Mouse (Mus musculus) heart, embryonic 13.5 days (tissue): ENCODE results near the gene A930004D18Rik. TPM values are rescaled to one million over a fixed set of nuclear protein-coding genes. Genes with fewer than 3 reads are reported as not detected.
"Not testable (repeated sequence)": the region's sequence is repeated elsewhere in the genome, so short reads cannot be mapped to it uniquely, and the experiment has no call there.

Source experiments
- ATAC-seq: fragments of 200-750 bp; cut with Nextera tagmentation; 2 replicates; pipeline ENCODE4 v1.8.0; 2017; ENCODE audit warnings: moderate TSS enrichment; ENCODE audit not compliant: insufficient number of reproducible peaks, low FRiP score, low TSS enrichment; ENCODE audit errors: extremely low read depth
- H3K27ac ChIP-seq: fragments of 300-500 bp; sonication (generic); replicated peaks from 2 replicates; pipeline ENCODE4 v1.5.1; 2015; ENCODE audit warnings: moderate library complexity, mild to moderate bottlenecking, inconsistent platforms
- H3K27me3 ChIP-seq: fragments of 300-500 bp; sonication (generic); replicated peaks from 2 replicates; pipeline ENCODE4 v1.6.1; 2015; ENCODE audit warnings: mild to moderate bottlenecking, inconsistent platforms
- H3K36me3 ChIP-seq: fragments of 300-500 bp; sonication (generic); 2 replicates; pipeline ENCODE4 v1.6.1; 2015; ENCODE audit warnings: mild to moderate bottlenecking, inconsistent platforms
- H3K4me1 ChIP-seq: fragments of 300-500 bp; sonication (generic); 2 replicates; pipeline ENCODE4 v1.6.1; 2015; ENCODE audit warnings: inconsistent platforms
- H3K4me2 ChIP-seq: fragments of 300-500 bp; sonication (generic); 2 replicates; pipeline ENCODE4 v1.6.1; 2015; ENCODE audit warnings: inconsistent platforms, mild to moderate bottlenecking, moderate library complexity
- H3K4me3 ChIP-seq: fragments of 300-500 bp; sonication (generic); 2 replicates; pipeline ENCODE4 v1.5.1; 2015; ENCODE audit warnings: moderate library complexity, mild to moderate bottlenecking, inconsistent platforms
- H3K9ac ChIP-seq: fragments of 300-500 bp; sonication (generic); 2 replicates; pipeline ENCODE4 v1.6.1; 2015; ENCODE audit warnings: inconsistent platforms, mild to moderate bottlenecking, moderate library complexity
- H3K9me3 ChIP-seq: fragments of 300-500 bp; sonication (generic); 2 replicates; pipeline ENCODE4 v1.6.1; 2016; ENCODE audit warnings: inconsistent platforms
- WGBS: fragments of 180-500 bp; shearing (Covaris S2); methylation state at CpG from one replicate; pipeline ENCODE4 v1.1.7; 2015; ENCODE audit warnings: mixed read lengths; 5-methylcytosine and 5-hydroxymethylcytosine counted together
- microRNA-seq: library from miRNA; unstranded; fragments of <30 nt; microRNA quantifications from one replicate; pipeline ENCODE4, GENCODE M21; 2016
- polyA plus RNA-seq: library from polyadenylated mRNA; unstranded; fragments of >200 nt; fragmentation: Nextera tagmentation; extraction: Ambion mirVana; gene quantifications from 2 replicates; pipeline ENCODE4 v1.2.1, GENCODE M21; 2015

A930004D18Rik gene
- polyA plus RNA-seq, 1 experiment from 2014 or later = 12.0 TPM

GRCm38 (mm10) chr2:17984774-17985173, 52.8 kb downstream of the A930004D18Rik start:
- ATAC-seq = no peak
- no peak overlapping the region for H3K27ac ChIP-seq
- 0 out of 2 replicates have a peak, but pooled peaks cover 3% of the 10 kb centered on the region for H3K9me3 ChIP-seq
- WGBS = 91% methylated on average over 3 of the region's 3 CpGs
- H3K4me1 ChIP-seq = no peaks in the 10 kb centered on the region
- no peaks in the 10 kb centered on the region for H3K36me3 ChIP-seq
- H3K4me2 ChIP-seq = no peak overlapping the region
- H3K9ac ChIP-seq = no peak overlapping the region
- no peaks in the 10 kb centered on the region for H3K27me3 ChIP-seq
- no peak overlapping the region for H3K4me3 ChIP-seq

DNA sequence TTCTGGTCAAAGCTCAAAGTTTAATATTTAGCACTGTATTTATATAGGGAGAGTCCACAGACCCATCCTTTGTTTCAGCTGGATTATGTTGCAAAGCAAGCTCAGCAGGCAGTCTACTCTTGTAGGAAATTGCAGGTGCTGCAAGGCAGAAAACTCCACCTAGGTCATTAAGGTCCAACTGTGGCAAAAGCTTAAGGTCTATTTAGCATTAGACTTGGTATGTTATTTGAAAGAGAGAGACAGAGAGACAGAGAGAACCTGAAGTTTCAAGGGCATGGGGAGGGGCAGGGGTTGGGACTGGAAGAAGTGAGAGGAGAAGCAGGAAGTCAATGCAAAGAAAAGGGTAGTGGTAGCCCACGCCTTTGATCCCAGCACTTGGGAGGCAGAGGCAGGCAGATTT, 54.8 kb downstream of the A930004D18Rik start:
- WGBS = 85% methylated on average over 1 of the region's 1 CpGs

DNA sequence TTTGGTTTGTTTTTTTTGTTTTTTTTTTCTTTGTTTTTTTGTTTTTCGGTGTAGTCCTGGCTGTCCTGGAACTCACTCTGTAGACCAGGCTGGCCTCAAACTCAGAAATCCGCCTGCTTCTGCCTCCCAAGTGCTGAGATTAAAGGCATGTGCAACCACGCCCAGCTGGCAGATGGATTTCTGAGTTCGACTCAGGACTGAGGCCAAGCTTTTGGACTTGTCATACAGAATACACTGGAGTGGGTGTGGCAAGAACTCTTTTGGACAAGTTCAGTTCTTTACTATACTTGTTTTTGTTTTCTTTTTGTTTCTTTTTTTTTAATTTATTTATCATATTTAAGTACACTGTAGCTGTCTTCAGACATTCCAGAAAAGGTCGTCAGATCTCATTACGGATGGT, 58.8 kb downstream of the A930004D18Rik start:
- Histone ChIP-seq H3K36me3 (no peaks in the 10 kb centered on the region), H3K4me3 (no peak overlapping the region), H3K4me1 (peaks cover 14% of the 10 kb centered on the region; the same call in 1 of the 2 replicates), H3K27me3 (no peaks in the 10 kb centered on the region), H3K9ac (no peak overlapping the region), H3K27ac (no peak overlapping the region), H3K9me3 (no peaks in the 10 kb centered on the region), H3K4me2 (no peak overlapping the region)
- no peak for ATAC-seq
- WGBS = 80% methylated on average over 6 of the region's 6 CpGs

More for the DNA sequence above, 54.8 kb downstream of the A930004D18Rik start:
- H3K36me3 ChIP-seq = no peaks in the 10 kb centered on the region
- H3K4me3 ChIP-seq = no peak overlapping the region
- 0 out of 2 replicates have a peak, but pooled peaks cover 3% of the 10 kb centered on the region for H3K9me3 ChIP-seq
- no peaks in the 10 kb centered on the region for H3K27me3 ChIP-seq
- no peak overlapping the region for H3K4me2 ChIP-seq
- H3K9ac ChIP-seq = no peak overlapping the region
- no peak overlapping the region for H3K27ac ChIP-seq
- H3K4me1 ChIP-seq = no peaks in the 10 kb centered on the region
- no peak for ATAC-seq

DNA sequence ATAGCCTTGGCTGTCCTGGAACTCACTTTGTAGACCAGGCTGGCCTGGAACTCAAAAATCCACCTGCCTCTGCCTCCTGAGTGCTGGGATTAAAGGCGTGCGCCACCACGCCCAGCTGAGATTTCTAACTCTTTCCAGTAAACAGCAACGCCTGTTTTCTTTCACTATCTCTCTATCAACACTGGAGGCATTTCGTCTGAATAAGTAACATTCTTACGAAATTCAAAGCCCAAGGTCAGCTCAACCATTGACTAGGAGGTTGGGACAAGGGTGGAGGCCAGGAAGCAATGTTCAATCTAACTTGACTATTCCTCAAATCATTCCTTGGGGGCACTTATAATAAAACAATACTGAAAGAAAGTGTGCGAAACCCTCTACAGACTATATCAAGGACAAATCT, 59.3 kb downstream of the A930004D18Rik start:
- H3K4me3 ChIP-seq, ATAC-seq, H3K4me2 ChIP-seq, H3K9me3 ChIP-seq, H3K27me3 ChIP-seq, H3K36me3 ChIP-seq, H3K27ac ChIP-seq, H3K9ac ChIP-seq: not testable (repeated sequence)
- peaks cover 14% of the 10 kb centered on the region; the same call in 1 of the 2 replicates for H3K4me1 ChIP-seq
- 84% methylated on average over 7 of the region's 7 CpGs for WGBS

- not testable (repeated sequence) for H3K27me3 ChIP-seq, H3K9ac ChIP-seq, H3K9me3 ChIP-seq, H3K4me2 ChIP-seq, H3K4me3 ChIP-seq, H3K27ac ChIP-seq, H3K36me3 ChIP-seq, ATAC-seq
- peaks cover 14% of the 10 kb centered on the region; the same call in 1 of the 2 replicates for H3K4me1 ChIP-seq
These were observed 59.9 kb downstream of the A930004D18Rik start for GRCm38 (mm10) chr2:17977645-17978044.

DNA sequence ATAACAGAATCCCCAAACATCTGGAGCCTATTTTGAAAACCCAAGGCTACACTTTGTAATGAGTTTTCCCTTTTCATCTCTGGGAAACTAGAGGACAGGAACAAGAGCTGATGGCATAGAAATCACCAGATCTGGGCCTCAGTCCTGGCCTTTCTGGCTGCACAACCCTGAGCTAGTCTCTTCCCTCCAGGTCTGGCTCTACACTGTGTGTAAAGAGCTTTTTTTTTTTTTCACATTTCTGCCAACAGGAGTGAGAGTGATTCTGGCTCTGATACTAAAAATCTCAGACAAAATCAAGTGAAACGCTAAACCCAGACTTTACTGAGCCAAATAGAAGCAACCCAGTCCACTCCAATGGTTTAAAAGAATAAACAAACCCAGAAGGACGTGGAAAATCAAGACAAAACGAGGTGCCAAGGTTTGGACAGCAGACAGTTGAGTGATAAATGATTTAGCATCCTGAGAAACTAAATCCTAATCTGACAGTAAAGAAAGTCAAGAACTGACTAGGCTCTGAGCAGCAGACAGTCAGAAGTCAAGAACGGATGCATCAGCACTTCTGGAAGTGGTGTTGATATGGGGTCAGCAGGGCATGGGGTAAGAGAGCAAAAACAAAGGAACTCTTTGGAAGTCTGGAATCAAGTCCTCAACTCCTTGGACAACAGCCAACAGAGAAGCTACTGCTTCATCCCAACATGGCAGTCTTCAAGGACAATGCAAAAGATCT, 61.8 kb downstream of the A930004D18Rik start:
- 33% methylated on average over 4 of the region's 4 CpGs for WGBS
- H3K27me3 ChIP-seq = no peaks in the 10 kb centered on the region
- no peak overlapping the region for H3K27ac ChIP-seq
- no peak overlapping the region for H3K4me3 ChIP-seq
- no peak overlapping the region for H3K4me2 ChIP-seq
- no peaks in the 10 kb centered on the region for H3K36me3 ChIP-seq
- peaks cover 14% of the 10 kb centered on the region; the same call in 1 of the 2 replicates for H3K4me1 ChIP-seq
- no peaks in the 10 kb centered on the region for H3K9me3 ChIP-seq
- no peak for ATAC-seq
- H3K9ac ChIP-seq = no peak overlapping the region

Small RNA genes lying within 50 kb of the gene (microRNA-seq; reads per million reads assigned to microRNA genes)
- gene Mir7655 = 5.3 reads per million, percentile 20 among the genes with 10 or more reads in this experiment

Other genes starting within 250 kb of the A930004D18Rik start
- not detected in 2 replicates for gene H2al2a, start 40.8 kb downstream of the A930004D18Rik start, polyA plus RNA-seq
- gene Skida1, start 11.3 kb upstream of the A930004D18Rik start, polyA plus RNA-seq = 5.5 and 6.6 TPM in 2 replicates
- 32.5 and 42.5 TPM in 2 replicates for gene Mllt10, start 17.5 kb upstream of the A930004D18Rik start, polyA plus RNA-seq